Mouse (Mus musculus) liver (tissue): Measurements from ENCODE around the gene Meis1.

ENCODE experiments used
- DNase-seq: peaks from one replicate; pipeline ENCODE4 v3.0.0-alpha.2; 2020; ENCODE audit warnings: mixed read lengths

The Meis1 gene

GRCm38 (mm10) chr11:18874278-18875000 lies 144.3 kb downstream of the Meis1 start:
- no peak for DNase-seq

GRCm38 (mm10) chr11:18873451-18874277 lies 145.1 kb downstream of the Meis1 start:
- no peak for DNase-seq

GRCm38 (mm10) chr11:18872793-18873192 lies 146.0 kb downstream of the Meis1 start:
- no peak for DNase-seq

- DNase-seq = no peak
Measured at GRCm38 (mm10) chr11:18872118-18872751, 146.6 kb downstream of the Meis1 start.

- DNase-seq = peak; percentile 9
Measured at GRCm38 (mm10) chr11:18871170-18872081, 147.4 kb downstream of the Meis1 start.

- peak; percentile 15 for DNase-seq
Measured at GRCm38 (mm10) chr11:18870121-18870931, 148.5 kb downstream of the Meis1 start.

GRCm38 (mm10) chr11:18869429-18869969 lies 149.3 kb downstream of the Meis1 start:
- no peak for DNase-seq

- no peak for DNase-seq
Measured at GRCm38 (mm10) chr11:18867665-18868064, 151.1 kb downstream of the Meis1 start.

- no peak for DNase-seq
Measured at GRCm38 (mm10) chr11:18866198-18866836, 152.5 kb downstream of the Meis1 start.

GRCm38 (mm10) chr11:18850772-18851171 lies 168.0 kb downstream of the Meis1 start:
- DNase-seq = no peak

- DNase-seq = no peak
Measured at GRCm38 (mm10) chr11:18847650-18848049, 171.1 kb downstream of the Meis1 start.

GRCm38 (mm10) chr11:18846472-18846871 lies 172.3 kb downstream of the Meis1 start:
- DNase-seq = no peak

GRCm38 (mm10) chr11:18845900-18846299 lies 172.9 kb downstream of the Meis1 start:
- no peak for DNase-seq

- no peak for DNase-seq
Measured at GRCm38 (mm10) chr11:18845466-18845865, 173.3 kb downstream of the Meis1 start.

- DNase-seq = no peak
Measured at GRCm38 (mm10) chr11:18830087-18830486, 188.7 kb downstream of the Meis1 start.
